Mouse (Mus musculus) bone marrow macrophage, adult 2 months (primary cell): Measurements from ENCODE around the gene Sesn2.

Experiments used
- CTCF ChIP-seq: IDR thresholded peaks from 2 replicates; pipeline ENCODE4 v1.5.1; 2012; ENCODE audit warnings: low read depth, mild to moderate bottlenecking, low read length, moderate library complexity
- POLR2A ChIP-seq: IDR thresholded peaks from 2 replicates; pipeline ENCODE4 v1.6.1; 2012; ENCODE audit warnings: mild to moderate bottlenecking, low read depth, low read length, borderline replicate concordance

DNA sequence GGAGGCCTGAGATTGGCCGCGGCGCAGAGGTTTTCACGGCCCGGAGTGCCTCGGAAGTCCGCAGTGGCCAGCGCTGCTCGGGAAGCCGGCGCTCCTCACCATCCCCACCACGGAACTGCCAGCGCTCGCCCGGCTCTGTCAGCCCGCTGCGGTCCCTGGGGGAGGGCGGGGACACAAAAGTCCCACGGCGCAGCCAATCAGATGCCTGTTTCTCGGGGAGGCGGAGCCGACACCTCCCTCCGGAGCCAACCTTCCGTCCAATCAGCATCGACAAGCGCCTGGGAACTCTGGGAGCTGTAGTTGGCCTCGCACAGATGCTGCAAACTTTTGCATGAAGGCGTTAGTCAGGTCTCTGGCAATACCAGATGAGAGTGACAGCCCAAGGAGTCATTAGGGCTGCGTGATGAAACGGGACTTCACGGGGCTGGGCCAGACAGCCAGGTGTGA is at the start of gene Sesn2:
- TF ChIP-seq POLR2A = peak; percentile 80; the same call in 1 of the 2 replicates
- no peak for TF ChIP-seq CTCF
